Mouse (Mus musculus): Measurements from ENCODE around the gene Ccdc92b.

Gene Ccdc92b

DNA sequence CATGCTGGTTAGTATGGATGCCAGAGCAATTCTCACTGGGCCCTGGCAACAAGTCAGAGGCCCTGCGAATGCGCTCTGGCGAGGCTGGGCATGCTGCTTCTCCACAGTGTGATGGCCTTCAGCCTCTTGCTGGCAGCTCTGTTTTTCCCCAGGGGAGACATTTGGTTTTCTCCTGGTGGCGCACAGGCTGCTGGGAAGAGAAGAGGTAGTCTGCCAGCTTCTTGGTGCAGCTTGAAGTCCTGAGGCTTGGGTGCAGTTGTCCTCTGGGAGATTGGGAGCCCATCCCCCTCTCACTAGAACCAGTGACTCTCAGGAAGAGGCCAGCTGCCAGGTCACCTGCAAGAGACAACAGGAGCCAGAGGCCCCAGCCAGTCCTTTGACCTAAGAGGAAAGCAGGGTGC, 33.4 kb downstream of the Ccdc92b start:
- no peak for DNase-seq (ENCODE audit: low spot score in 2 of 2)

DNA sequence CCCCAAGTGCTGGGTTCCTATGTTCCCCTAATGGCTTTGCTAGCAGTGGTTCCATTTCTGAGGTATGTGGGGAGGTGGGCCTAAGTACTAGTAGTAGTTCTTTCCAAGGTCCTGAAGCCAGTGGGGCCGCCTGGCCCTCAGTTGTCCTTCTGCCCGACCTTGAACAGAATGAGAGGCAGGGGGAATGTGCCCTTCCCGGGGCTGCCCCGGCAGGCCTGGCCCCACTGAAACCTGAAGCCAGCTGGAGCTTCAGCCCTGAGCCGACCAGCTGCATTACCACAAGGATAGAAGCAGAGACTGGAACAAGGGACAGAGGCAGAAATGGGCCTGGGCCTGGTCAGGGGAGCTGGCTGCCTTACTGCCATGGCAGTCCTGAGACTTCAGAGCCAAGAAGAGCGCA, 34.0 kb downstream of the Ccdc92b start:
- DNase-seq (ENCODE audit: low spot score in 2 of 2): no peak

DNA sequence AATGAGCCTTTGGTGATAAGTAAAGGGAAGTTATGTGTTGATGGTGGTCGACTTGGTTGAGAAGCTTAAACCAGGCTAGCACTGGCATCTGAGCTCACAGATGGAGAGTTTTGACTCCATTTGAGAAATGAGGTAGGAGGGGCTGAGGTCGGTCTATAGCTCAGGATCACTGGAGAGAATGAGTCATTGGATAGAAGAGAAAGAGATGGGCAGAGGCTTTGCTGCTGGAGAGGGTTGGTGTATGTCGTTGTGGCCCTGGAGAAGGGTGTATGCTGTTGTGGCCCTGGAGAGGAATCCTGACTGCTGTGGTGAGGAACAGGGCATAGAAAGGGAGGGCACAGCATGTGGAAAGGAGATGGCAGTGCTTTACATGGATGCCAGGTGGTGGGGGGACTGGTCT, 36.5 kb downstream of the Ccdc92b start:
- no peak for DNase-seq (ENCODE audit: low spot score in 2 of 2)

DNA sequence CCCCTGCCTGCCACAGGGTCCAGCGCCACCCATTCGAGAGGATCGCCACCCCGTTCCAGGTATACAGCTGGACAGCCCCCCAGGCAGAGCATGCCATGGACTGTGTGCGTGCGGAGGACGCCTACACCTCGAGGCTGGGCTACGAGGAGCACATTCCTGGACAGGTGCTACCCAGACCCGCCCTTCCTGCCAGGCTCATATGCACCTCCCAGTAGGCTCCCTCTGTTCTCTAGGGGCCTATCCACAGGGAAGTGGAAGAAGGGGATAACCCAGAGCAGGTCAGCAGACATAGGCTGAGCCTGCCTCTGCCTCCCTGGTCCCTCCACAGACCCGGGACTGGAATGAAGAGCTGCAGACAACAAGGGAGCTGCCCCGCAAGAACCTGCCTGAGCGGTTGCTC, 40.9 kb downstream of the Ccdc92b start:
- DNase-seq (ENCODE audit: low spot score in 2 of 2): no peak

DNA sequence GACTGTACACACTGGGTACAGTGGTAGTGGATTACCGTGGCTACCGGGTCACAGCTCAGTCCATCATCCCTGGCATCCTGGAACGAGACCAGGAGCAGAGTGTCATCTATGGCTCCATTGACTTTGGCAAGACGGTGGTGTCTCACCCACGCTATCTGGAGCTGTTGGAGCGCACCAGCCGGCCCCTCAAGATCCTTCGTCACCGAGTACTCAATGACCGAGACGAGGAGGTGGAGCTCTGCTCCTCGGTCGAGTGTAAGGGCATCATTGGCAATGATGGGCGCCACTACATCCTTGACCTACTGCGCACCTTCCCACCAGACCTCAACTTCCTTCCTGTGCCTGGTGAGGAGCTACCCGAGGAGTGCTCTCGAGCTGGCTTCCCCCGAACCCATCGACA, 42.2 kb downstream of the Ccdc92b start:
- no peak for DNase-seq (ENCODE audit: low spot score in 2 of 2)

DNA sequence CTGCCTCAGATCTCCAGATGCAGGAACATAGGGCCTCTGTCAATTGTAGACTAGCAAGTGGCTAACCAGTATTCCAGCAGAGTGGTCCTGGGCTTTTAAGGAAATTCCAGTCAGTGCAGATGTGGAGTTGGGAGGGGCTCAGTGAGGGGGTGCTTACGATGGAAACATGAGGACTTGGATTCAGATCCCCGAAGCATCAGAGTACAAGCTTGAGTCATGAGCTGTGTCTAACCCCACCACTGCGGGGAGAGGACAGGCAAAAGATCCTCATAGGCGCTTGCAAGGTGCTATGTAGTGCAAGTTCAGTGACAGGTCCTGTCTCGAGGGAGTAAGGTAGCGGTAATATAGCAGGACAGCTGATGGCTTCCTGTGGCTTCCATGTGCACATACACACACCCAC, 42.8 kb downstream of the Ccdc92b start:
- DNase-seq (ENCODE audit: low spot score in 2 of 2): no peak

DNA sequence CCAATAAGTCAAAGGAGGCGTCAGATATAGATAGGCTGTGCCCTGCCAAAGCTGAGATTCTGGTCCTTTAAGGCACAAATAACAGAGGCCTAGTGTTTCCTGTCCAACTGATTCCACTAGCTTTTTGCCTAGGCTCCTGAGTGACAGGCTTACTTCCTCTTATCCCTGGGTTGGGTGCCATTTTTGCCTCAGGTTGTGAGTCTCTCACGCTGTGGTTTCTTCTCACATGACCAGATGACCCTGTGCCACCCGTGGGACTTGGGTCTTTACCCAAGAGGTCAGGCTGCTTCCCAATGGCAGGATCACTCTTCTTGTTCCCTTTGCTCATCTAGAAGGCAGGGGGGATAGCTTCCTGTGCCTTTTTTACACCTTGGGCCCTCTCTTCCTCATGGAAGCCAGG, 44.9 kb downstream of the Ccdc92b start:
- DNase-seq (ENCODE audit: low spot score in 2 of 2): no peak

DNA sequence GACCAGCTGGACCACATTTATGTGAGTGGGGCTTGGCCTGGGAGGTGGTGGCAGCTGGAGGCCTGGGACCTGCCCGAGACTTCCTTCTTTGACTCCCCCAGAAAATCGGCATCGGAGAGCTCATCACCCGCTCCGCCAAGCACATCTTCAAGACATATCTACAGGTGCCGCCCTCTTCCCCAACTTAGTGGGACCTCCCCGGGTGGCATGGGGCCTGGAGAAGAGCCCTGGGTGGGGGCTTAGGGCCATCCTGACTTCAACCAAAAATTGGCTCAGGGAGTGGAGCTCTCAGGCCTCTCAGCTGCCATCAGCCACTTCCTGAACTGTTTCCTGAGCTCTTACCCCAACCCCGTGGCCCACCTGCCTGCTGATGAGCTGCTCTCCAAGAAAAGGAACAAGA, 45.5 kb downstream of the Ccdc92b start:
- DNase-seq (ENCODE audit: low spot score in 2 of 2): peak in 1 of 2 experiments; percentile 58

DNA sequence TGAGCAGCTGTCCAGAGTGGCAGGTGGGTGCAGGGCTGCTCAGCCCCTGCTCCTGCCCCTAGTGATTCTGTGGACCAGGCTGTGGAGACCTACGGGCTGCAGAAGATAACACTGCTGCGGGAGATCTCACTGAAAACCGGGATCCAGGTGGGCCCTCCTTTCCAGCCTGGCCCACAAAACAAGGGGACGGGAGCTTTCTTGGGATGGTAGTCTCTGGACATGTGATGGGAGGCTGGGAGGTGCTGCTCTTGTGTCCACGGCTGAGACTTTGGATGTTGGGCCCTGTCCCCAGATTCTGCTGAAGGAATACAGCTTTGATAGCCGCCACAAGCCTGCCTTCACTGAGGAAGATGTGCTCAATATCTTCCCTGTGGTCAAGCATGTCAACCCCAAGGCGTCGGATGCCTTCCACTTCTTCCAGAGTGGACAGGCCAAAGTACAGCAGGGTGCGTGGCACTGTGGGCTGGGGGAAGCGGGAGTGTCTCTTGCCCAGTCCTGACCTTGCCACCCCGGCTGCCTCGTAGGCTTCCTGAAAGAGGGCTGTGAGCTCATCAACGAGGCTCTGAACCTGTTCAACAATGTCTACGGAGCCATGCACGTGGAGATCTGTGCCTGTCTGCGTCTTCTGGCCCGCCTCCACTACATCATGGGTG, 46.4 kb downstream of the Ccdc92b start:
- DNase-seq (ENCODE audit: low spot score in 2 of 2): peak in 1 of 2 experiments; percentile 61

DNA sequence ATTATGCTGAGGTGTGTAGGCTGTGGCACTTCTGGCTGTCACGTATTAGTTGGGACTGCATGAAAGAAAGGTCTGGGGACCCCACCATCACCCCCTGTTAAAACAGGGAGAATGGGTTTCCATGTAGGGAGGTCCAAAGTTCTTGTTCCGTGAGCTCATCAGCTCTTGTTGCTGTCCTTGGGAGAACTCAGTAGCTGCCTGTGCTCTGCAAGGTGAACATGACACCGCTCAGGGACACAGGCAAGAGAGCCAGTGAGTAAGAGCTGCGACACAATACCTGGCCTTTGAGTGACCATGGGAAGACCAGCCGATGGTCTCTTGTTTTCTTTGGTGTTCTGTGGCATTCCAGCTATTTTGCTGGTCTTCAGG, 46.9 kb downstream of the Ccdc92b start:
- DNase-seq (ENCODE audit: low spot score in 2 of 2): peak in 1 of 2 experiments; percentile 49

DNA sequence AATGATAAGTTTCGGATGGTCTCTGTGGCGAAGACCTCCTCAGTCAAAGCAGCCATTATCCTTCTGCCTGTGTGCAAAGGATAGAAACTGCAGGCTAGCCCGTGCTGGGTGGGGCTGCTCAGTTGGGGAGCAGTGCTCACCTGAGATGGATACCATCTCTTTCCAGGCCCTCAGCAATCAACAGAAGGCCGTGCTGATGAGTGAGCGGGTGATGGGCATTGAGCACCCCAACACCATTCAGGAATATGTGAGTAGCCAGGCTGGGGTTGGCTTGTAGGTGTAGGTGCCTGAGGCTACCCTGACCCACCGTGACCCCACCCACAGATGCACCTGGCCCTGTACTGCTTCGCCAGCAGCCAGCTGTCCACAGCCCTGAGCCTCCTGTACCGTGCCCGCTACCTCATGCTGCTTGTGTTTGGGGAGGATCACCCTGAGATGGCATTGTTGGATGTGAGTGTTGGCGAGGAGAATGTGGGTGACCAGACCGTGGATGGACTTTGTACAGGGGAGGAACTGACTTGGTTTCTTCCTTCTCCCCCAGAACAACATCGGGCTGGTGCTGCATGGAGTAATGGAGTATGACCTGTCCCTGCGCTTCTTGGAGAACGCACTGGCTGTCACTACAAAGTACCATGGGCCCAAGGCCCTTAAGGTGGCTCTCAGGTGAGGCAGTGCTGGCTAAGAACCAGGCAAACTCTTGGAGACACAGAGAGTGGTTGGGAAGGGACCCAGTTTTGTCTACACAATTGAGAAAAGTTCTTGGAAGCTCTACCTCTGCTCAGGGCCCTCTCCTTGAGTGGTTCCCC, 47.6 kb downstream of the Ccdc92b start:
- DNase-seq (ENCODE audit: low spot score in 2 of 2): peak in 1 of 2 experiments; percentile 57

DNA sequence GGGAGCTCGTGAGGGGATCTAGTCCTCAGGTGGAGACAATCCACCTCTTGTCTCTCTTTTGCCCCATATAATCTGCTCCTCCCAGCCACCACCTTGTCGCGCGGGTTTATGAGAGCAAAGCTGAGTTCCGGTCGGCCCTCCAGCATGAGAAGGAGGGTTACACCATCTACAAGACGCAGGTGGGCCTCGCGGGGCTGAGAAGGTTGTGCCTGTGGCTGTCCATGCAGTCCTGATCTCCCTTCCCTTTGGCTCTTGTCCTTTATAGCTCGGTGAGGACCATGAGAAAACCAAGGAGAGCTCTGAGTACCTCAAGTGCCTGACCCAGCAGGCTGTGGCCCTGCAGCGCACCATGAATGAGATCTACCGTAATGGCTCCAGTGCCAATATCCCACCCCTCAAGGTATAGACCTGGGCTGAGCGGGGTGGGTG, 48.2 kb downstream of the Ccdc92b start:
- DNase-seq (ENCODE audit: low spot score in 2 of 2): peak in 1 of 2 experiments; percentile 54

DNA sequence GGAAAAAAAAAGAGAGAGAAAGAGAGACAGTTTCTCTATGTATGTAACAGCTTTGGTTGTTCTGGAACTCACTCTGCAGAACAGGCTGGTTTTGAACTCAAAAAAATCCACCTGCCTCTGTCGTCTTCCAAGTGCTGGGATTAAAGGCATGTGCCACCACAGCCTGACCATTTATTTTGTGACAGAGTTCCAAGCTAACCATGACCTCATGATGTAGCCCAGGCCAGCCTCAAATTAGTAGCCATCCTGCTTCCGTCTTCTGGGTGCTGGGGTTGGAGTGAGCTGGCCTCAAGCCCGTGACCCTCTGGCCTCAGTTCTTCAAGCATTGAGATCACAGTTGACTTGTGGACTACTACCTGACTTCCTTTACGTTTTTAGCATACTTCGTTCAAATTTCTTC, 49.1 kb downstream of the Ccdc92b start:
- peak in 1 of 2 experiments; percentile 40 for DNase-seq (ENCODE audit: low spot score in 2 of 2)

DNA sequence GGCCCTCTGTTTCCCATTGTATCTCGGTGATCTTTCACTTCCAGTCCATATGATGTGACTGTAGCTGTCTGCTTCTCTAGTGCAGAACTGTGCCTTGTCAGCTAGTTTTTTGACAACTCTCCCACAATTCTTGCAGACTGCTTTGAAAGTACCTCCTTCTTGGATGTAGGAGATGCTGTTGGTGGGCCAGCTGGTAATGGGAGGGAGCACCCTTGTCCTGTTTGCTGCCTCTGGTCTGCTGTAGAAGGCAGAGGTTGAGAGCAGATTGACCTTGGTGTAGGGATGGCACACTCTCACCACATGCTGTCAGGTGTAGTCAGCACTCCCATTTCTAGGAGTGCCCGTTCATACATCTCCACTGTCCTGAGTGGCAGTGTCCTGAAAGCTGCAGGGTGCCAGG, 49.6 kb downstream of the Ccdc92b start:
- peak in 1 of 2 experiments; percentile 55 for DNase-seq (ENCODE audit: low spot score in 2 of 2)

DNA sequence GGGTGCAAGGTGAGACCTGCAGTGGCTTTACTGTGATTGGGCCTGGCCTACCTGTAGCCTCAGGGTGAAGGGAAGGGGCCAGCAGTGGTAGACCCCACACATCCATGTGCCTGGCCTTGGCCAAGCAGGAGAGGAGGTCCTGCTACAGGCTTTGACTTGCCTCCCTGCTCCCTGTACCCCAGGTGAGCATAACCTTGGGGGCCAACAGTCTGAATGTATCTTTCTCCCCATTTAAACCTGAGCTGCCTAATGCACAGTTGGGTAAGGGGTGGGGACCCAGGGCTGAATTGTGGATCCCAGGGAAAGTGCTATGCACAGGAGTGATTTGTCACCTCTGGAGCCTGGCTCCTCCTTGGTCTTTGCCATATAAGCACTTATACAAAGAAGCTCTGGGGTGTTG, 50.7 kb downstream of the Ccdc92b start:
- DNase-seq (ENCODE audit: low spot score in 2 of 2): no peak

DNA sequence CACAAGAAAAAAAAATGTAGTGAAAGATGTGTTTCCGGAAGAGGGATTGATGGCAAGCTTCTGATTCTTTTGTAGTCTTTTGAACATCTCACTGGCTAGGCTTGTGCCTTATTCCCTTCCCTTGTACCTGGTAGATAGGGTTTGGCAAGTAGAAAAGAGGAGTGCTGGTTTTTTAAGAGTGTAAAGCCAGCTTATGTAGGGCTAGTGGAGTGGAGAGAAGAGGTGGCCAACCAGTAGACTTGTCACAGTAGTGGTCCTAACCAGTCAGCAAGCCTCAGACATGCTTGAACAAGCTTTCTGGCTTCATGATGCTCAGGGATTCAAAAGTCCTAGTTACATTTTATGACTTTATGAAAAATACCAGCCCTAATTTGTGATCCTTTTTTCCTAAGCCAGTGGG, 51.6 kb downstream of the Ccdc92b start:
- DNase-seq (ENCODE audit: low spot score in 2 of 2): no peak

DNA sequence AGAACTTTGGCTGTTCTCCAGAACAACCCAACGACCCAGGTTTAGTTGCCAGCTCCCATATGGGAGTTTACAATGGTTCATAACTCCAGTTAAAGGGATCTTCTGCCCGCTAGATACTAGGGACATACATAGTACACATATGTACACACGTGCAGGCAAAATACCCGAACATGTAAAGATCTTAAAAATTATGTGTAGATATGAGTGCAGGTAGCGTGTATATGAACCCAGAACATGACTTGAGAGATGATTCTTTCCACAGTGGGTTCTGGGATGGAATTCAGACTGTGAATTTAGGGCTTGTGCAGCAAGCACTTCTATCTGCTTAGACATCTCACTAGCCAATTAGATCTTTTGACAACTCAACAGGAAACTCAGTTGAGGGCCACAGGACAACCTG, 52.4 kb downstream of the Ccdc92b start:
- no peak for DNase-seq (ENCODE audit: low spot score in 2 of 2)

DNA sequence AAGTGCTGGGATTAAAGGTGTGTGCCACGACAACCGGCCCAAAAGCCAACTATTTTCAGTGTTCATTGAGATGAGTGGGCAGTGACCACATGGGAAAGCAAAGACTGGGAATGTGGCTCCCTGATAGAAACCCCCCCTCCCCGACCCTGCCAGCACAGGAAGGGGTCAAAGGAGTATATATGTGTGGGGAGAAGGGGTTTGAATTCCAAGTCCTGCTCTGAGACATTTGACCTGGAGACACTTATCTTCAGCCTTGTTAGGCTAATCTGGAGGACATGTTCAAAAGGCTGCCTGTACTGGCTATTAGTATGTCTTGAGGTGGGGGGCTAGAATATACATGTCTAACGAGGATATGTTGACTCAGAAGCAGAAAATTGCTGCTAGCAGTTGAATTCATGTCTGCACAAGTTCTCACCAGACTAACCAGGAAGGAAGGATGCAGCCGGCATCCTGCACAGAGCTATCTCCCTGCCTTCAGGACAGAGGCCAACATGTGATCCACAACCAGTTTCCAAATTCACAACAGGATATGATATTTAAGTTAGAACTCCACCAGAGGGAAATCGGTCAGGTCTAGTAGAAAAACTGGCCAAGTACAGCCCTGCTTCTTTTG, 53.6 kb downstream of the Ccdc92b start:
- DNase-seq (ENCODE audit: low spot score in 2 of 2): no peak

DNA sequence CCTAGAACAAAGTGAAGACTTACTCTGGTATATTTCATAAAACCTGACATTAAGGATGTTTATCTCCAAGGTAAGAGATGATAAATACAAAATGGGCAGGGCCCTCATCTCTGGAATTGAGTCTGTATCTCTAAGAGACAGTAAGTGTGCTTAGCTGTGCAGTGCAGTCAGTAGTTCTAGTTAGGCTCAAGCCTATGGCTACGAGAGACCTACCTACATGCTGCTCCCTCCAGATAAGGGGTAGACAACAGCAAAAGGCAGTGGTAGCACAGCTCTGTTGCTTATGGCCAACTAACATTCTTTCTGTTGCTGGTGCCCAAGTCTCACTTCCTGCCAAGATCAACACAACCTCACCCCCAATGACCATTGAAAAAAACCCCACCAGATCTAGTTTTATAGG, 54.2 kb downstream of the Ccdc92b start:
- DNase-seq (ENCODE audit: low spot score in 2 of 2): no peak

DNA sequence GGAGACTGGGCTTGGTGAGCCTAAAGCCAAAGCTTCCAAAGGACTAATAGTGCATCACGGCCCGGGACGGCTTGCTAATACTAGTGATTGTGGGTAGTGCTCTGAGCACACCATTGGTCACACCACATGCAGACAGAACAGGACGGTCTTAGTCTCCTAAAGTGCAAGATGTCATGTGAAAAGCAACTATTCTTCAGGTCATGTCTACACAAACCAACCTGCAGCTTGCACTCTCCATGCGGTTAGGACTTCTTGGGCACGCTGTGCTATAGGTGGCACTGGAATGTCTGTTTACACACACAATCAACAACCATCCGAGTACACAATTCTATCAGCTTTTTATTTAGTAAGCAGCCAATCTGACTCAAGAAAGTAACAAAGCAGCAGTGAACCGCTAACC, 55.3 kb downstream of the Ccdc92b start:
- peak in 1 of 2 experiments; percentile 49 for DNase-seq (ENCODE audit: low spot score in 2 of 2)

DNA sequence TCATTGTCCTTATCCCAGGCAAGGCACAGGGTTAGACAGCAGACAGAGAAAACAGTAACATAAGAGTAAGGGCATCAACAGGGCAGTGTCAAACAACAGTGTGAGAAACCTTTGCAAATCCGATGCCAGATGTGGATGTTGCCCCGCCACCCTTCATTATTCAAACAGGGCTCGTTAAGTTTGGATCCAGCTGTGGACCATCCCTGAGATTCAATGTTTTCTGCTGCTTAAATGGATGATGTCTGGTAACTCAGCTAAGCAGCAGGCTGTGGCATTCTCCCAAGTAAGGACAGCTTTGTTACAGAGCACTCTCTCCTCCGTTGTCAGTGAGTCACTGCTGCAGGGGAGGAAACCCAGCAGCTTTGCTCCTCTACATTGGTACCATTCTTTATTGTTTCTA, 55.8 kb downstream of the Ccdc92b start:
- DNase-seq (ENCODE audit: low spot score in 2 of 2): peak in 1 of 2 experiments; percentile 47

Data from spleen, postnatal 4 days (tissue).